In the genomic region with DNA sequence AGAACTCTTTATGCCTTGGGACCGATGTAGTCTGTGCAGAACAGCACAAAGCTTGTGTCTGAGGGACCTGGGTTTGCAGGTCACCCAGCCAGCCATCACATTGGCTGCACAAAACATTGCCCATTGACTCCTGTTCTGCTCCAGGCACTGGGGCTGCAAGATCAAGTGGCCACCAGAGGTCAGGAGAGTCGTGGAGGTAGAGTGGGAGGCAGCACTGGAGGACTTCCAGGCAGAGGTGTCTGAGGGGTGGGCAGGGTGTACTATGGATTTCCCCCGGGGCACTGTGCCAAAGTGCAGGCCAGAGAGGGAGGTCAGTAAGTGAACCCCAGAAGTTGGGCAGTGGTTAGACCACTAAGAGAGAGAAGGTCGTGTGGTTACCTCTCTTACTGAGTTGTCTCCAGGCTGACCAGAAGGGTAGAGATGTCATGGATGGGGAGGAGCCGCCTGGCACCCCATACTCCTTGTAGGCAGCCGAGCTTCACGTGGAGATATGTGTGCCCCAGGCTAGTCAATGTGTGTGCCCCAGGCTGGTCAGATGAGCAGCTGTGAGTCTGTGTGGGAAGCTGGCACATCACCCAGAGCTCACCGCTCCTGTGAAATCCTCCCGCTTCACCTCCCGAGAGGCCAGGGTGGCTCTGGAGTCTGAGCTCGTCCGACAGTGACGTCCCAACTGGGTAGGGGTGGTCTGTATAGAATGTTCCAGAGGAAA, we compare ENCODE assay signal across 13 mouse cellular contexts. TPM values are rescaled to one million over a fixed set of nuclear protein-coding genes. Genes with fewer than 3 reads are reported as not detected.
A peak's percentile ranks its signal among the peaks of the same experiment; 100 is the strongest.
DNase-seq lines count a peak whose midpoint lies in the region; ATAC-seq and TF ChIP-seq lines count a peak whose summit lies in the region.
"Had no signal": no experiment of that assay in that cellular context is flagged by ENCODE, and none has a peak within 500 bp of the region (broad histone marks: within the 10 kb centered on the region; RNA-seq: fewer than 3 reads in every experiment).

No protein-coding gene starts in this region.

- intact Hi-C loops in heart, postnatal 36 days (cut with DNase I), result no loop called here

- H3K4me3 ChIP-seq in lung, postnatal 0 days (ENCODE audit: low read depth, low read length), result no peak overlapping the region
- H3K4me3 ChIP-seq in embryonic fibroblast, embryonic 13.5 days (ENCODE audit: insufficient read depth, low read length), result no peak overlapping the region
- H3K4me3 ChIP-seq: embryonic facial prominence, embryonic 15.5 days had no signal

- TF ChIP-seq POLR2A in embryonic fibroblast, embryonic 13.5 days (IDR thresholded peaks at IDR 0.05; ENCODE audit: low read depth, low read length), result no peak

- no peak overlapping the region for H3K9ac ChIP-seq in lung, postnatal 0 days (replicated peaks; ENCODE audit: low read depth)
- H3K9ac ChIP-seq: embryonic facial prominence, embryonic 15.5 days had no signal

- peak; percentile 62 for TF ChIP-seq CTCF in lung, postnatal 0 days (IDR thresholded peaks at IDR 0.05)
- peak; percentile 74 for TF ChIP-seq CTCF in embryonic fibroblast, embryonic 13.5 days (IDR thresholded peaks at IDR 0.05; ENCODE audit: borderline replicate concordance, insufficient read depth, low read length)

- ATAC-seq in lung, postnatal 0 days, result no peak

- TF ChIP-seq EP300 in lung, postnatal 0 days (IDR thresholded peaks at IDR 0.05), result no peak

- no peaks in the 10 kb centered on the region for H3K27me3 ChIP-seq in lung, postnatal 0 days (replicated peaks; ENCODE audit: insufficient read depth, low read length)
- H3K27me3 ChIP-seq: embryonic facial prominence, embryonic 15.5 days had no signal

- DNase-seq in gastrocnemius, adult 18-20 months (ENCODE audit: low spot score), result peak; percentile 27
- no peak for DNase-seq in gastrocnemius, postnatal 25 days
- no peak for DNase-seq in lung, postnatal 0 days (ENCODE audit: low spot score)
- no peak for DNase-seq in lung, adult 18-20 months
- peak; percentile 13 for DNase-seq in R1 (ENCODE audit: low read depth, low spot score)
- DNase-seq in heart, postnatal 36 days, result no peak
- no peak for DNase-seq in embryo, embryonic 9.5 days (ENCODE audit: extremely low spot score)

- H3K4me1 ChIP-seq in lung, postnatal 0 days (ENCODE audit: insufficient read depth, low read depth, low read length), result no peaks in the 10 kb centered on the region
- H3K4me1 ChIP-seq in embryonic fibroblast, embryonic 13.5 days (ENCODE audit: control insufficient read depth, insufficient read depth, low read length), result no peaks in the 10 kb centered on the region
- H3K4me1 ChIP-seq: embryonic facial prominence, embryonic 15.5 days had no signal

- no peak overlapping the region for H3K4me2 ChIP-seq in lung, postnatal 0 days (replicated peaks; ENCODE audit: low read depth, low read length)
- H3K4me2 ChIP-seq: embryonic facial prominence, embryonic 15.5 days had no signal

- H3K36me3 ChIP-seq in lung, postnatal 0 days (ENCODE audit: insufficient read depth, low read length), result no peaks in the 10 kb centered on the region
- H3K36me3 ChIP-seq: embryonic facial prominence, embryonic 15.5 days had no signal

- no peak overlapping the region for H3K27ac ChIP-seq in lung, postnatal 0 days (ENCODE audit: low read length)
- H3K27ac ChIP-seq in embryonic fibroblast, embryonic 13.5 days (ENCODE audit: insufficient read depth, low read length), result no peak overlapping the region
- H3K27ac ChIP-seq: embryonic facial prominence, embryonic 15.5 days; macrophage had no signal

- WGBS in lung, postnatal 0 days, result 76% methylated on average over 13 of the region's 13 CpGs

- H3K9me3 ChIP-seq in lung, postnatal 0 days (ENCODE audit: low read length), result no peaks in the 10 kb centered on the region
- H3K9me3 ChIP-seq: embryonic facial prominence, embryonic 15.5 days had no signal

RNA-seq across cellular contexts. Expression of gene F7, which starts 37.0 kb away (rescaled TPM):
- under 1 TPM in 1 of 2 experiments, not detected in 1; 0.11 TPM for total RNA-seq in gastrocnemius, adult 18-20 months (2021)
- not detected for total RNA-seq in gastrocnemius, postnatal 25 days (2021)
- polyA plus RNA-seq in lung, postnatal 0 days (2015; fragmentation: Nextera tagmentation; extraction: Ambion mirVana), result 5.0 and 5.2 TPM in 2 replicates
- polyA plus RNA-seq in embryonic fibroblast, embryonic 13.5 days (2011; ENCODE audit: insufficient read length, low read depth, missing spikeins), result not detected in 2 replicates
- under 1 TPM; 0.19 to 0.35 TPM for total RNA-seq in heart, postnatal 36 days (2021)
- total RNA-seq: left cerebral cortex, postnatal 10 days had no signal
- polyA plus RNA-seq: heart, embryonic 16.5 days; kidney, embryonic 14.5 days had no signal

RNA-seq across cellular contexts. Expression of gene F10, which starts 48.2 kb away (rescaled TPM):
- under 1 TPM in 1 of 2 experiments, not detected in 1; 0.21 TPM for total RNA-seq in gastrocnemius, adult 18-20 months (2021)
- under 1 TPM in 1 of 2 experiments, not detected in 1; 0.32 TPM for total RNA-seq in gastrocnemius, postnatal 25 days (2021)
- polyA plus RNA-seq in lung, postnatal 0 days (2015; fragmentation: Nextera tagmentation; extraction: Ambion mirVana), result 5.9 and 7.4 TPM in 2 replicates
- polyA plus RNA-seq in embryonic fibroblast, embryonic 13.5 days (2011; ENCODE audit: insufficient read length, low read depth, missing spikeins), result not detected in 2 replicates
- total RNA-seq in heart, postnatal 36 days (2021), result under 1 TPM; 0.46 to 0.58 TPM

Comparison
In these comparisons a context has a peak if more than half of its experiments do, and no peak if none do; other contexts are left out.
1. DNase-seq: peak in gastrocnemius, adult 18-20 months (single experiment) and R1 (single experiment); none in gastrocnemius, postnatal 25 days (single experiment), lung, postnatal 0 days (single experiment), lung, adult 18-20 months (0 of 2), heart, postnatal 36 days (0 of 2) and embryo, embryonic 9.5 days (single experiment).